Mouse (Mus musculus): ENCODE data around the gene 4921536K21Rik. TPM values are rescaled to one million over a fixed set of nuclear protein-coding genes. Genes with fewer than 3 reads are reported as not detected.

4921536K21Rik gene
- polyA plus RNA-seq, 1 experiment from 2014 or later: 0.23 TPM

- Histone ChIP-seq H3K9me3 (ENCODE audit: control insufficient read depth, low read length) (no peaks in the 10 kb centered on the region), H3K4me3 (ENCODE audit: low read depth, low read length) (no peak overlapping the region), H3K27ac (ENCODE audit: low read depth, low read length) (no peak overlapping the region), H3K4me1 (ENCODE audit: control insufficient read depth, insufficient read depth, low read length) (no peaks in the 10 kb centered on the region), H3K9ac (ENCODE audit: low read length) (no peak overlapping the region), H3K4me2 (ENCODE audit: low read depth) (no peak overlapping the region), H3K27me3 (ENCODE audit: control insufficient read depth, insufficient read depth, low read length) (no peaks in the 10 kb centered on the region), H3K36me3 (ENCODE audit: control insufficient read depth, insufficient read depth, low read length) (no peaks in the 10 kb centered on the region)
- DNase-seq (ENCODE audit: low spot score): no peak
- 79% methylated on average over 5 of the region's 5 CpGs for WGBS
- ATAC-seq (ENCODE audit: insufficient read depth, low FRiP score, low TSS enrichment): no peak
These were observed 8.1 kb upstream of the 4921536K21Rik start for GRCm38 (mm10) chr11:3903046-3903445.

- ATAC-seq (ENCODE audit: insufficient read depth, low FRiP score, low TSS enrichment): no peak
- WGBS: 84% methylated on average over 3 of the region's 3 CpGs
These were observed 7.6 kb upstream of the 4921536K21Rik start for GRCm38 (mm10) chr11:3902516-3902915.

GRCm38 (mm10) chr11:3900296-3900695, 5.4 kb upstream of the 4921536K21Rik start:
- Histone ChIP-seq H3K4me1 (ENCODE audit: control insufficient read depth, insufficient read depth, low read length) (no peaks in the 10 kb centered on the region), H3K9me3 (ENCODE audit: control insufficient read depth, low read length) (no peaks in the 10 kb centered on the region), H3K4me2 (ENCODE audit: low read depth) (no peak overlapping the region), H3K27ac (ENCODE audit: low read depth, low read length) (no peak overlapping the region), H3K36me3 (ENCODE audit: control insufficient read depth, insufficient read depth, low read length) (no peaks in the 10 kb centered on the region), H3K9ac (ENCODE audit: low read length) (no peak overlapping the region), H3K4me3 (ENCODE audit: low read depth, low read length) (no peak overlapping the region), H3K27me3 (ENCODE audit: control insufficient read depth, insufficient read depth, low read length) (no peaks in the 10 kb centered on the region)
- ATAC-seq (ENCODE audit: insufficient read depth, low FRiP score, low TSS enrichment) (no peak), DNase-seq (ENCODE audit: low spot score) (no peak)
- WGBS: 88% methylated on average over 6 of the region's 6 CpGs

More at GRCm38 (mm10) chr11:3902516-3902915, 7.6 kb upstream of the 4921536K21Rik start:
- Histone ChIP-seq H3K4me1 (ENCODE audit: control insufficient read depth, insufficient read depth, low read length) (no peaks in the 10 kb centered on the region), H3K27me3 (ENCODE audit: control insufficient read depth, insufficient read depth, low read length) (no peaks in the 10 kb centered on the region), H3K4me3 (ENCODE audit: low read depth, low read length) (no peak overlapping the region), H3K4me2 (ENCODE audit: low read depth) (no peak overlapping the region), H3K9ac (ENCODE audit: low read length) (no peak overlapping the region), H3K36me3 (ENCODE audit: control insufficient read depth, insufficient read depth, low read length) (no peaks in the 10 kb centered on the region), H3K27ac (ENCODE audit: low read depth, low read length) (no peak overlapping the region), H3K9me3 (ENCODE audit: control insufficient read depth, low read length) (no peaks in the 10 kb centered on the region)
- DNase-seq (ENCODE audit: low spot score): no peak

- H3K27me3 ChIP-seq (ENCODE audit: control insufficient read depth, insufficient read depth, low read length): no peaks in the 10 kb centered on the region
- no peaks in the 10 kb centered on the region for H3K9me3 ChIP-seq (ENCODE audit: control insufficient read depth, low read length)
- no peak overlapping the region for H3K9ac ChIP-seq (ENCODE audit: low read length)
- no peak overlapping the region for H3K4me3 ChIP-seq (ENCODE audit: low read depth, low read length)
- no peak overlapping the region for H3K27ac ChIP-seq (ENCODE audit: low read depth, low read length)
- H3K36me3 ChIP-seq (ENCODE audit: control insufficient read depth, insufficient read depth, low read length): no peaks in the 10 kb centered on the region
- H3K4me1 ChIP-seq (ENCODE audit: control insufficient read depth, insufficient read depth, low read length): no peaks in the 10 kb centered on the region
- DNase-seq (ENCODE audit: low spot score) (no peak), ATAC-seq (ENCODE audit: insufficient read depth, low FRiP score, low TSS enrichment) (no peak)
- no peak overlapping the region for H3K4me2 ChIP-seq (ENCODE audit: low read depth)
- 100% methylated on average over 1 of the region's 1 CpGs for WGBS
These were observed 1.0 kb upstream of the 4921536K21Rik start for GRCm38 (mm10) chr11:3895933-3896332.

GRCm38 (mm10) chr11:3895458-3895857, 560 bp upstream of the 4921536K21Rik start:
- H3K4me3 ChIP-seq (ENCODE audit: low read depth, low read length): peak overlapping the region; percentile 48
- WGBS: 5% methylated on average over 10 of the region's 10 CpGs
- peak overlapping the region; percentile 50; the same call in 1 of the 2 replicates for H3K27ac ChIP-seq (ENCODE audit: low read depth, low read length)
- no peaks in the 10 kb centered on the region for H3K9me3 ChIP-seq (ENCODE audit: control insufficient read depth, low read length)
- H3K4me2 ChIP-seq (ENCODE audit: low read depth): peak overlapping the region; percentile 45
- peak overlapping the region; percentile 52 for H3K9ac ChIP-seq (ENCODE audit: low read length)
- H3K27me3 ChIP-seq (ENCODE audit: control insufficient read depth, insufficient read depth, low read length): no peaks in the 10 kb centered on the region
- no peak for ATAC-seq (ENCODE audit: insufficient read depth, low FRiP score, low TSS enrichment)
- H3K4me1 ChIP-seq (ENCODE audit: control insufficient read depth, insufficient read depth, low read length): no peaks in the 10 kb centered on the region
- H3K36me3 ChIP-seq (ENCODE audit: control insufficient read depth, insufficient read depth, low read length): no peaks in the 10 kb centered on the region
- DNase-seq (ENCODE audit: low spot score): no peak

GRCm38 (mm10) chr11:3893970-3894369, 928 bp downstream of the 4921536K21Rik start:
- no peak overlapping the region for H3K27ac ChIP-seq (ENCODE audit: low read depth, low read length)
- H3K9ac ChIP-seq (ENCODE audit: low read length): no peak overlapping the region
- H3K27me3 ChIP-seq (ENCODE audit: control insufficient read depth, insufficient read depth, low read length): no peaks in the 10 kb centered on the region
- H3K4me1 ChIP-seq (ENCODE audit: control insufficient read depth, insufficient read depth, low read length): no peaks in the 10 kb centered on the region
- H3K9me3 ChIP-seq (ENCODE audit: control insufficient read depth, low read length): no peaks in the 10 kb centered on the region
- H3K36me3 ChIP-seq (ENCODE audit: control insufficient read depth, insufficient read depth, low read length): no peaks in the 10 kb centered on the region
- peak overlapping the region; percentile 48; the same call in 1 of the 2 replicates for H3K4me3 ChIP-seq (ENCODE audit: low read depth, low read length)
- DNase-seq (ENCODE audit: low spot score): no peak
- 84% methylated on average over 6 of the region's 6 CpGs for WGBS
- no peak overlapping the region for H3K4me2 ChIP-seq (ENCODE audit: low read depth)
- no peak for ATAC-seq (ENCODE audit: insufficient read depth, low FRiP score, low TSS enrichment)

GRCm38 (mm10) chr11:3887331-3887730, 7.6 kb downstream of the 4921536K21Rik start:
- Histone ChIP-seq H3K4me1 (ENCODE audit: control insufficient read depth, insufficient read depth, low read length) (0 out of 2 replicates have a peak, but pooled peaks cover 2% of the 10 kb centered on the region), H3K27me3 (ENCODE audit: control insufficient read depth, insufficient read depth, low read length) (no peaks in the 10 kb centered on the region), H3K36me3 (ENCODE audit: control insufficient read depth, insufficient read depth, low read length) (no peaks in the 10 kb centered on the region), H3K27ac (ENCODE audit: low read depth, low read length) (no peak overlapping the region), H3K4me2 (ENCODE audit: low read depth) (no peak overlapping the region), H3K4me3 (ENCODE audit: low read depth, low read length) (no peak overlapping the region), H3K9me3 (ENCODE audit: control insufficient read depth, low read length) (no peaks in the 10 kb centered on the region), H3K9ac (ENCODE audit: low read length) (no peak overlapping the region)
- no peak for ATAC-seq (ENCODE audit: insufficient read depth, low FRiP score, low TSS enrichment)
- WGBS: 78% methylated on average over 5 of the region's 5 CpGs
- DNase-seq (ENCODE audit: low spot score): no peak

- no peaks in the 10 kb centered on the region for H3K9me3 ChIP-seq (ENCODE audit: control insufficient read depth, low read length)
- 87% methylated on average over 3 of the region's 3 CpGs for WGBS
- no peak overlapping the region for H3K27ac ChIP-seq (ENCODE audit: low read depth, low read length)
- no peak overlapping the region for H3K9ac ChIP-seq (ENCODE audit: low read length)
- H3K4me3 ChIP-seq (ENCODE audit: low read depth, low read length): no peak overlapping the region
- no peaks in the 10 kb centered on the region for H3K27me3 ChIP-seq (ENCODE audit: control insufficient read depth, insufficient read depth, low read length)
- no peak for ATAC-seq (ENCODE audit: insufficient read depth, low FRiP score, low TSS enrichment)
- no peaks in the 10 kb centered on the region for H3K36me3 ChIP-seq (ENCODE audit: control insufficient read depth, insufficient read depth, low read length)
- no peak for DNase-seq (ENCODE audit: low spot score)
- H3K4me2 ChIP-seq (ENCODE audit: low read depth): no peak overlapping the region
- 0 out of 2 replicates have a peak, but pooled peaks cover 2% of the 10 kb centered on the region for H3K4me1 ChIP-seq (ENCODE audit: control insufficient read depth, insufficient read depth, low read length)
These were observed 11.2 kb downstream of the 4921536K21Rik start for GRCm38 (mm10) chr11:3883711-3884110.

- Histone ChIP-seq H3K27me3 (ENCODE audit: control insufficient read depth, insufficient read depth, low read length) (no peaks in the 10 kb centered on the region), H3K36me3 (ENCODE audit: control insufficient read depth, insufficient read depth, low read length) (no peaks in the 10 kb centered on the region), H3K4me1 (ENCODE audit: control insufficient read depth, insufficient read depth, low read length) (0 out of 2 replicates have a peak, but pooled peaks cover 2% of the 10 kb centered on the region), H3K9ac (ENCODE audit: low read length) (no peak overlapping the region), H3K4me2 (ENCODE audit: low read depth) (no peak overlapping the region), H3K9me3 (ENCODE audit: control insufficient read depth, low read length) (no peaks in the 10 kb centered on the region), H3K4me3 (ENCODE audit: low read depth, low read length) (no peak overlapping the region), H3K27ac (ENCODE audit: low read depth, low read length) (no peak overlapping the region)
- DNase-seq (ENCODE audit: low spot score) (peak; percentile 77), ATAC-seq (ENCODE audit: insufficient read depth, low FRiP score, low TSS enrichment) (no peak)
- 36% methylated on average over 2 of the region's 2 CpGs for WGBS
These were observed 15.1 kb downstream of the 4921536K21Rik start for GRCm38 (mm10) chr11:3879836-3880235.

Data from neural tube, embryonic 11.5 days (tissue).